In the genomic region with DNA sequence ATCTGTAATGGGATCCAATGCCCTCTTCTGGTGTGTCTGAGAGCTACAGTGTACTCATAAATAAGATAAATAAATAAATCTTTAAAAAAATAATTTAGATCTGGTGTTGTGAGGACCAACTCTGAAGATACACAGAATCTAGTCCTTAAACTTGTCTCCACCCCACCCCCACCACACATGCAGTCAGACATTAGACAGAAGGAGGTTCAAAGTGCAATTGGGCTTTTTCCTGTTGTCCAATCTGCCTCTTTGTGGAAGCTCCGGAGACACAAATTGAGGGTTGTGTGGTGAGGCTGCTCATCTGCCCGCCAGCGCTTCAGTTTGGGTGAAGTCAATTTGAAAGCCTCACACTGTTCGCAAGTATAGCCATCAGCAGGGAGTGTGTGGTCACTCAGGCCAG, we compare ENCODE assay signal across 22 mouse cellular contexts.
"Had no signal": no experiment of that assay in that cellular context is flagged by ENCODE, and none has a peak within 500 bp of the region (broad histone marks: within the 10 kb centered on the region; RNA-seq: fewer than 3 reads in every experiment).

No protein-coding gene starts in this region.

- H3K4me1 ChIP-seq: midbrain, embryonic 12.5 days; neural tube, embryonic 12.5 days had no signal

- H3K27me3 ChIP-seq: hindbrain, embryonic 15.5 days; limb, embryonic 13.5 days; midbrain, embryonic 12.5 days; midbrain, embryonic 15.5 days; neural tube, embryonic 12.5 days; neural tube, embryonic 15.5 days; stomach, embryonic 15.5 days had no signal

- H3K9me3 ChIP-seq: hindbrain, embryonic 15.5 days; limb, embryonic 10.5 days; limb, embryonic 13.5 days; midbrain, embryonic 12.5 days; midbrain, embryonic 15.5 days; neural tube, embryonic 12.5 days; neural tube, embryonic 15.5 days; stomach, embryonic 15.5 days had no signal

- H3K36me3 ChIP-seq: hindbrain, embryonic 15.5 days; limb, embryonic 10.5 days; limb, embryonic 13.5 days; midbrain, embryonic 12.5 days; midbrain, embryonic 15.5 days; neural tube, embryonic 12.5 days; neural tube, embryonic 15.5 days; stomach, embryonic 15.5 days had no signal

- H3K9ac ChIP-seq: hindbrain, embryonic 15.5 days; limb, embryonic 13.5 days; liver, embryonic 14.5 days; liver, postnatal 0 days; midbrain, embryonic 12.5 days; midbrain, embryonic 15.5 days; neural tube, embryonic 12.5 days; neural tube, embryonic 15.5 days; stomach, embryonic 15.5 days had no signal

- H3K4me2 ChIP-seq: hindbrain, embryonic 15.5 days; limb, embryonic 13.5 days; midbrain, embryonic 12.5 days; midbrain, embryonic 15.5 days; neural tube, embryonic 12.5 days; neural tube, embryonic 15.5 days; stomach, embryonic 15.5 days had no signal

- H3K27ac ChIP-seq: hindbrain, embryonic 15.5 days; kidney, postnatal 0 days; limb, embryonic 10.5 days; limb, embryonic 13.5 days; liver, embryonic 14.5 days; macrophage; midbrain, embryonic 12.5 days; midbrain, embryonic 15.5 days; neural tube, embryonic 12.5 days; neural tube, embryonic 15.5 days had no signal

- H3K4me3 ChIP-seq: hindbrain, embryonic 15.5 days; limb, embryonic 10.5 days; limb, embryonic 13.5 days; midbrain, embryonic 12.5 days; midbrain, embryonic 15.5 days; neural tube, embryonic 12.5 days; neural tube, embryonic 15.5 days; stomach, embryonic 15.5 days had no signal

- ATAC-seq: intestine, postnatal 0 days; midbrain, embryonic 15.5 days had no signal

- DNase-seq: kidney, adult 8-10 months; layer of hippocampus, adult 9-11 months; liver; liver, postnatal 0 days; lung, postnatal 10 days; right cerebral cortex, postnatal 25 days; spleen, adult 18-20 months; thymus, adult 2 months; thymus, postnatal 14 days; thymus, postnatal 4 days had no signal
